Mouse (Mus musculus): ENCODE measurements around the gene Lypd1. TPM values are rescaled to one million over a fixed set of nuclear protein-coding genes. Genes with fewer than 3 reads are reported as not detected.

Lypd1 gene
- not detected for total RNA-seq (2023)

DNA sequence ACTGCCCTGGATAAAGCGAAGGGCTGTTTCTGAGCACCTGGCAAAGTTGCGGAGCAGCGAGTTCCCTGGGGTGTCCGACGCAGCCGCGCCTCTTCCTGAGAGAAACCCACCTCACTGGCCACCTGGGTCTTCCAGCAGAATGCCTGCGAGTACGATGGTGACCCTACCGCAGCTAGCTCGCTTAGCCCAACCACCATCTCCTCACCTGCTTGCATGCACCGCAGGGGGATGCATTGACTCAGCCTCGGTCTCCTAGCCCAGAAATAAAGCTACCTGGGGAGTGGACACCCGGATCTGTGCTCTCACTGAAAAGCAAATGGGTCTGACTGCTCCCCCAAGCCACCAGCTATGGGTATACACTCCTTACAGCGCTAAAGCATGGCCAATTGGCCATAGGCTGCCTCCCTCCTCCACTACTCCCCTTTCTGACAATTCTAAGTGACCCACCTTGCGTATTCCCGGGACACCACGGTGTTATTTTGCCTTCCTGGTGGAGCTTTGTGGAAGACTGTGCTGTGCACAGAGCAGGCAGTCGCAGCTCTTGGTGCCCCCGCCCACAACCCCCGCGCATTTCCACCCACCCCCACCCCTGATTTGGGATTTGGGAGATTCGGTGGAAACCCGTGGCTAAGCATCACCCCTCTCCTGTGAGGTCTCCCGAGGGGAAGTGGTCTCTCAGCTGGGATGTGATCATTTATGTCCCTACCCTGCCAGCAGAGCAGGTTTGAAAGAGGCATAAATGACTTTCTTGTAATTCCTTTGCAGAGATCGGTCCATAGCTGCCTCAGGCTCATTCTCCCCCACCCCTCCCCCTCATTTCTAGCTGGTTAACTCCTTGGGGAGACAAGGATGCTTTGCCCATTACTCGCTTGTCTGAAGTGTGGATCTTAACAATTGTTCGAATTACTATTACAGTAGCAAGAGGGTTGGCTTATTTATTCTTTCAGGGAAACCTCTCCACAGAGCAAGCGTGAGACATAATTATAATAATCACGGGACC is at the start of gene Lypd1:
Gene Lypd1, minus strand, starts transcription at position 501 of the 1,000 bp plus-strand sequence.

Other genes starting within 250 kb of the Lypd1 start
- gene Gpr39, start 236.1 kb downstream of the Lypd1 start, total RNA-seq (2023), result not detected